Mouse (Mus musculus) heart, postnatal 4 days (tissue): ENCODE measurements around the gene Chsy1. TPM values are rescaled to one million over a fixed set of nuclear protein-coding genes. Genes with fewer than 3 reads are reported as not detected.

Experiments
- DNase-seq: peaks from one replicate; pipeline ENCODE4 v3.0.0; 2021
- total RNA-seq, 2 experiments: library from RNA; stranded (reverse); gene quantifications; 2 replicates each; pipeline ENCODE4 v1.2.3; 2021

Chsy1 gene
- 10 to 100 TPM; 51.4 to 52.3 TPM for total RNA-seq

- peak; percentile 93 for DNase-seq
These were observed at the start of gene Chsy1 for GRCm38 (mm10) chr7:66108961-66109854. Gene Chsy1 (plus strand): TSS chr7:66109515.

DNA sequence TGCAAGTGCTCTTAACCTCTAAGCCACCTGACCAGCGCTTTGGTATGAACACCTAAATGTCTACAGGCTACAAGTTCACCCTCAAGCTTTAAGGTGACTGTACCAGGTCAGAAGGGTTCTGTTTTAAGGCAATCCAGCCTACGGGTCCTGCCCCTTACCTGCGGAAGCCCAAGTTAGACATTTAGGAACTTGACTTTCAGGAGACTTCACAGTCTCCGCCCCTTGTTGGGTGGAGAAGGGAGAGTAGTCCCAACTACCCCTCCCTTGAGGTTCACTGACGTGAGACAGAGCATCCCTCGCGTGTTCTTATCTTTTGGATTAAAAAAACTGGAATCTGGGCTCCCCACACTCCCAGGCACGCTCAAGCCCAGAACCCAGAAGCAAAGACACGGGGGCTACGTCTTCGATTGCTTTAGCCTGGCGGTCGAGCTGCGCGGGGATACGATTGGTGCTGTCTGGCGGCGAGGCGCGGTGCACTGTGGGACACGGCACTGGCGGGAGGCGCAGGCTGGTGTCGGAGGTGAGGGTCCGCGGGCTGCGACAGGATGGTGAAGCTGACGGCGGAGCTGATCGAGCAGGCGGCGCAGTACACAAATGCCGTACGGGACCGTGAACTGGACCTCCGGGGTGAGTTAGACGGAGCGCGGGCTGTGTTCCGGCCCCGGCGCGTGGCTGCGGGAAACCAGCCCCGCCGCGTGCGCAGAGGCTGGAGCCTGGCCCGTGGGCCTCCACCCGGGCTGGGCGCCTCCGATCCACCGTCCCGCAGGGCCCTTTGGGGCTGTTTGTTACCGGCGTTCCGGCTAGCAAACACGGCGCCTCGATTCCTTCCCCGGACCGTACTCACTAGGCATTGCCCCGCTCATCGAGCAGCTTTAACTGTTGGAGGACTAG is 49.0 kb upstream of the Chsy1 start:
- peak; percentile 91 for DNase-seq

DNA sequence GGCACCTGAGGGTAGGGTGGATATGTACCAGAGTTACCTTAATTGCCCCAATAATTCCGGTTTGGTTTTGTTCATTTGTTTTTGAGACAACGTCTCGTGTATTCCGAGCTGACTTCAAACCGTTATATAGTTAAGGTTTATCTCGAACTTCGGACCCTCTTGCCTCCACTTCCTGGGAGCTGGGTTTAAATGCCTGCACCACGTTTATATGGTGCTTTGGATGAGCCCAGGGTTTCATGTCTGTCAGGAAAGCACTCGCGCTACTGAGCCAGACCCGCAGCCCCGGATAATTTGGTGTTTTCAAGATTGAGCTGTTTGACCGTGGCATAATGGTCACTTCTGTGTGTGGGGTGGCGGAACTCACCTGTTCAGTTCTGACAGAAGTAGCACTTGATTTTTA is 48.3 kb upstream of the Chsy1 start:
- DNase-seq: no peak

- no peak for DNase-seq
These were observed 32.9 kb upstream of the Chsy1 start for GRCm38 (mm10) chr7:66076411-66076810.

GRCm38 (mm10) chr7:66079364-66080230 is 29.7 kb upstream of the Chsy1 start, which contains the start of gene Selenos:
Gene Selenos (plus strand): TSS chr7:66079649.
- peak; percentile 96 for DNase-seq

GRCm38 (mm10) chr7:66080231-66080613 is 29.1 kb upstream of the Chsy1 start:
- no peak for DNase-seq

GRCm38 (mm10) chr7:66083757-66084156 is 25.6 kb upstream of the Chsy1 start:
- no peak for DNase-seq

DNA sequence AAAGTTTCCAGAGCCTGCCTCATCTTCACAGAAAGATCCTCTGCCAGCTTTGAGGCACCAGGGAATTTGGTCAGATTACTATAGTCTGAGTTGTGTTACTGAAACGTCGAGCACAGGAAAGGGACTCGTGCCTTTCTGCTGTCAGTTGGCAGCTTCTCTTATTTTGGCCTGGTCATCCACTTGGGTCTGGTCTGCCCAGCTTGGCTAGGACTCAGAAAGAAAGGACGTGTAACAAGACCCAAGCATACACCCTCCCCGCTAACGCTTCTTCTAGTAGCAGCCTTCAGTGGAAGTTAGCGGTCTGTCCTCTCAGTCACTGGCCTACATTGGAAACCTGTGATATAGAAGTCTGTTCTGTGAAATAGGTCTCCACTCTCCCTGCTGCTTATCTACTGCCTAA is 24.8 kb upstream of the Chsy1 start:
- DNase-seq: no peak

DNA sequence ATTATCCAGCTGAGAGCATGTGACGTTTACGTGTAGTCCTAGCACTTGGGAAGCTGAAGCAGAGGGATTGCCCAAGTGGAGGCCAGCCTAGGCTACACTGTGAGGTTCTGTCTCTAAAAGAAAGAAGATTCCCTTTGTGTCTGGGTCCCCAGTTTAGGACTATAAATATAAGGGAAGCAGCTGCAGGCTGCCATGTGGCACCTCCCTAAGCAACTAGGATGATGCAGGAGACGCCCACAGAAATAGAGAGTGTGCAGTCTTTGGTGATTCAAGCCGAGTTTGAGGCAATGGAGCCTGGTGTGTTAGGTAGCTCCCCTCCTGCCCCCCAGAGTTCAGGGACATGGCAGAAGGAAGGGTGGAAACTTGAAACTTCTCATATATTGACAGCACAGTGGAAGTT is 21.7 kb upstream of the Chsy1 start:
- no peak for DNase-seq

GRCm38 (mm10) chr7:66088077-66088476 is 21.2 kb upstream of the Chsy1 start:
- DNase-seq: no peak

GRCm38 (mm10) chr7:66090676-66091190 is 18.6 kb upstream of the Chsy1 start:
- no peak for DNase-seq

DNA sequence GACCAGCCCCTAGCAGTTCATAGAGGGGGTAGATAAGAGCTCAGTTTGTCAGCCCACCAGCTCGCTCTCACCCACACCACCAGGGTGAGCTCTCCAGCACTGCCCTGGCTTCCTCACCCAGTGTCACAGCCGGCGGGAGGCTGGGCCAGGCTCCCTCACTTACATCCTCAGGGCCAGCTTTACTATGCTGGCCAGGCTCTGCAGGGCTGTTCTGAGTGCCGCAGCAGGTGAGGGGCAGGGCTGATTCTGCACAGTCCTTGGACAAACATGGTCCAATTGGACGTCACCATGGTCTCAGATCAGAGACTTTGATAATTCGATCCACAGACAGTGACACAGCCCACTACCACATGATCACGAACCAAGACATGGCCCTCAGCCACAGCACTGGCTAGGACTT is 17.8 kb upstream of the Chsy1 start:
- no peak for DNase-seq

GRCm38 (mm10) chr7:66092656-66093055 is 16.7 kb upstream of the Chsy1 start:
- no peak for DNase-seq

- DNase-seq: peak; percentile 32
These were observed 15.2 kb upstream of the Chsy1 start for GRCm38 (mm10) chr7:66094141-66094540.

DNA sequence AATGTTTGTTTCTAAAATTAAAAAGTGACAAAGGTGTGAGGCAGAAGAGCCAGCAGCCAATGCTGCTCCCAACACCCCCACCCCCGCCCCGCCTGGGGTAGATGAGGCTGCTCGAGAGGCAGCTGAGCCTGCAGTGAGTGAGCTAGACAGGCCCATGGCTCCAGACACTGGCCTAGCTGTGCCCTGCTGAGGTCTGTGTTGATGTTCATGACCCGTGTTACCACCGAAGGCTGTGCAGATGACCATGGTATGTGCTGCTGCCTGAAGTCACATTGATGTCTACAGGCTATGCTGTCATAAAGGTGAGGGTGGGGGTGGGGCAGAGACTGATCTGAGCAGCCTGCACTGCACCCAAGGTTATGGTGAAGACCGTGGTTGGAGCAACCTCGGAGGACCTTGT is 10.5 kb upstream of the Chsy1 start:
- DNase-seq: no peak

DNA sequence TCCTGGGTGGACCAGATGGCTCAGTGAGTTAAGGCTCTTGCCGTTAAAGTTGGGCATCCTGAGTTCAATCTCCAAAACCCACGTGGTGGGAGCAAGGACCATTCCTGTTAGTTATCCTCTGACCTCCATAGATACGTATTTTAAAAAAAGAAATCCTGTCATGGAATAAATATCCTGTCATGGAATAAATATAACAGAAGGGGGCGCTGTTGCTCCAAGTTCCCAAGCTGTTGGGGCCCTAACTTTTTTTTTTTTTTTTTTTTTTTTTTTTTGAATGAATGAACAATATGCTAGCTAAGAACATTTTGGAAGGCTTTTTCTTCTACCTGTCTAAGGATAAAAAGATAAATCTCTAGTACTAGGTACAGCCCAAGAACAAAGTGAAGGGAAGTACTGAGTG is 7.4 kb upstream of the Chsy1 start:
- DNase-seq: peak; percentile 36

- no peak for DNase-seq
These were observed 4.8 kb upstream of the Chsy1 start for GRCm38 (mm10) chr7:66104531-66104930.

- DNase-seq: no peak
These were observed 3.5 kb upstream of the Chsy1 start for GRCm38 (mm10) chr7:66105771-66106170.

DNA sequence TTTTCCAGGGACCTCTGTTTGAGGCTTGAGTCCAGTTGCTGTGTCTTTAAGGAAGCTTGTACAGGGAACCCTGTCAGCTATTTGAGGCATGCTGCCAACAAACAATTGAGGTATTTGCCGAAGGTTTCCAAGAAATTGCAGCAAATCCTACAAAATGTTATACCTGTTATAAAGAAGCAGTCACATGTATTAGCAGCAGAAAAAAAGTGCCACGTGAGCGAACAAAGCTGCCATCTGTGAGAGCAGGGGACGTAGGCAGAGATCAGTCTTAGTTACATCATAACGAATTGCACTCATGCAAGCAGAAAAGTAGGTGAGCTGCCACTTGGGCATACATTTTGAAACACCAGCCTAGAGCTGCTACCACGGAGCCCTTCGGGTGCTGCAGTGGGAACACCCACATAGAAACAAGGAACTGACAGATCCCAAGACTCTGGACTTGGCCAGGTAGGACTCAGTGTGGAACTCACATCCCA is 2.7 kb upstream of the Chsy1 start:
- no peak for DNase-seq

- no peak for DNase-seq
These were observed 2.1 kb upstream of the Chsy1 start for GRCm38 (mm10) chr7:66107206-66107605.

DNA sequence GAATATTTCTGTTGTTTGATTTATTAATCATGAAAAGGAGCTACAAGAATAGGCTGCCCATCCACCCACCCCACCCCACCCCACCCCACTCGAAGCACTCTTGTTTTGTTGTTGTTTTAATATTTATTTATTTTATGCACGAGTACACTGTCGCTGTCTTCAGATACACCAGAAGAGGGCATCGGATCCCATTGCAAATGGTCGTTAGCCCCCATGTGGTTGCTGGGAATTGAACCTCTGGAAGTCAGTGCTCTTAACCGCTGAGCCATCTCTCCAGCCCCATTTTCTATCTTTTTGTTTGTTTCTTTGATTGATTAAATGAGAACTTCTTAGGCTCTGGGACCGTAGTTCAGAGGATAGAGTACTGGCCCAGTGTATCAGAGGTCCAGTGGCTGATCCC is 1.4 kb upstream of the Chsy1 start:
- DNase-seq: peak; percentile 47
